Mouse (Mus musculus) cerebellum, adult 2 months (tissue): Measurements from ENCODE around the gene Ifi27l2a.

Experiments used
- CTCF ChIP-seq: fragments of 200-500 bp; IDR thresholded peaks from 2 replicates; pipeline ENCODE4 v1.5.1; 2011; ENCODE audit warnings: low read depth, mild to moderate bottlenecking, control low read depth, low read length, moderate library complexity, borderline replicate concordance; ENCODE audit not compliant: insufficient read depth
- POLR2A ChIP-seq: fragments of 200-500 bp; IDR thresholded peaks from 2 replicates; pipeline ENCODE4 v1.6.1; 2011; ENCODE audit warnings: low read length, control low read depth, borderline replicate concordance; ENCODE audit not compliant: insufficient read depth

- TF ChIP-seq CTCF (no peak), POLR2A (no peak)
Observed at GRCm38 (mm10) chr12:103482781-103483180, 39.3 kb upstream of the Ifi27l2a start.
